Mouse (Mus musculus): ENCODE results near the gene Slc31a1. TPM values are rescaled to one million over a fixed set of nuclear protein-coding genes. Genes with fewer than 3 reads are reported as not detected.

Slc31a1 gene
- polyA plus RNA-seq, 1 experiment from 2014 or later, result 41.2 TPM

DNA sequence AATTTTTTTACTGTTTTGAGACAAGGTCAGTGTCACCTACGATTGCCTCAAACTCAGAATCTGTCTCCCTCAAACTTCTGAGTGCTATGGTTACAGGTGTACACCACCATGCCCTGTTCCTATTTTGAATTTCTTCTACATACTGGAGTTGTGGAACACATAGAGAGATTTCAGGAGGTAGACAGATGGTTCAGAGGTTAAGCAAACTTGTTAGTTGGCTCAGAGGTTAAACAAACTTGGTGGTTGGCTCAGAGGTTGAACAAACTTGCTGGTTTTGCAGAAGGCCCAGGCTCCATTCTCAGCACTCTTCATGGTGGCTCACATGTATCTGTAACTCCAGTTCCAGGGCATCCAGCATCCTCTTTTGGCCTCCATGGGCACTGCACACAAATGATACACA, 23.6 kb downstream of the Slc31a1 start:
- no peak for ATAC-seq (ENCODE audit: extremely low read depth, insufficient number of reproducible peaks, low FRiP score, low TSS enrichment)
- Histone ChIP-seq H3K4me1 (peaks cover 5% of the 10 kb centered on the region), H3K9me3 (no peaks in the 10 kb centered on the region), H3K27me3 (replicated peaks) (no peaks in the 10 kb centered on the region), H3K4me3 (no peak overlapping the region), H3K27ac (replicated peaks) (no peak overlapping the region), H3K9ac (no peak overlapping the region), H3K4me2 (no peak overlapping the region), H3K36me3 (peaks cover 47% of the 10 kb centered on the region)
- WGBS, result 82% methylated on average over 1 of the region's 1 CpGs

DNA sequence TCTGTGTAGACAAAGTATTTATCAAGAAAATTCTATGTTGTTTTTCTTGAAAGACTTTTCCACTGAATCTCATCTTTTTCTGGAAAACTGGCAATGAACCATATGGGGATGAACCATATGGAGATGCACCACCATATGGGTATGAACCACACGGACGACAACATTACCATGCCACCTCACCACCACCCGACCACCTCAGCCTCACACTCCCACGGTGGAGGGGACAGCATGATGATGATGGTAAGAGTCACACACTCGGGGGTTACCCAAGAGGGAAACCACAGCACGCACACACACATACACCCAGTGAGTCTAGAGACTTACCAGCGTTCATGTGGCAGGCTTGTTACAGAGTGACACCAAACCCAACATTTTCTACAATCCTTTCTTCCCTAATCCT, 24.9 kb downstream of the Slc31a1 start:
- Histone ChIP-seq H3K4me1 (peaks cover 5% of the 10 kb centered on the region; the same call in 1 of the 2 replicates), H3K4me3 (no peak overlapping the region), H3K27ac (replicated peaks) (no peak overlapping the region), H3K9ac (no peak overlapping the region), H3K9me3 (no peaks in the 10 kb centered on the region), H3K4me2 (no peak overlapping the region), H3K36me3 (peaks cover 59% of the 10 kb centered on the region), H3K27me3 (replicated peaks) (no peaks in the 10 kb centered on the region)
- 91% methylated on average over 7 of the region's 7 CpGs for WGBS
- no peak for ATAC-seq (ENCODE audit: extremely low read depth, insufficient number of reproducible peaks, low FRiP score, low TSS enrichment)

DNA sequence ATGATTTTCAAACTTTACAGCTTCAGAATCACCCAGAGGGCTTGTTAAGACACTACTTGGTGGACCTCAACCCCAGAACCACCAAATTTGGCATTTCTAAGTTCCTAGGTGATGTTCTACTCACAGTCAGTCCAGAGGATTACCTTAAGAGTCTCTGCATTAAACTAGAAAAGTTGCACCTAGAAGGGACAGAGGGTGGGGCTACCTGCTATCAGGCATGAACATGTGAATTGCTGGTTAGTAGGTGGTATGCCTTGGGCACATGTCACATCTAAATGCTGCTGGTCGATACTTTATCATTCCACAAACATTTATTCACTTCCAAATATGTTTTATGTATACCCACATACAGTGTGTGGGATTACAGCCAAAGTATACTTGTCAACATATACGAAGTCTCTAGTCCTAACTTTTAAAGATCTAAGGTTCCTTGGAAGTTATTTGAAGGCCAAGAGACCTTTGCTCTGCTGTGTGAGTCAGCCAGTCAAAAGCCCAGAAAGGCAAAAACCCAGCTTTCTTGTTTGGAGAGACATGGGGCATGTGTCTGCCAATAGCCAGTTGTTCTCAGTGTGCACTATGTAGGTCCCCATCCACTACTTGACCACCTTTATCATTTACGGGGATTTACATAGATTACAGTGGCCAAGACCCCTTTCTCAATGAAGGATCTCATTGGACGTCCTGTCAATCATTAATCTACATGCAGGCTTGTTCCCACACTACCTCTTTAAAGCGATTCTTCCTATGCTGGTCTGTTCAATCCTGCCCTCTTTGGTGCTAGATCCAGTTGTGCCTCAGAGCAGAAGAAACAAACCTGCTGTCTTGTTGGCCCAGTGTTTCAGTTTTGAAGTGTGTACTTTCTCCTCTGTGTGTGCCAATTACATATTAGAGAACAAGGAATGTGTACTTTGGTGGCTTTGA, 29.3 kb downstream of the Slc31a1 start:
- ATAC-seq (ENCODE audit: extremely low read depth, insufficient number of reproducible peaks, low FRiP score, low TSS enrichment), result no peak

DNA sequence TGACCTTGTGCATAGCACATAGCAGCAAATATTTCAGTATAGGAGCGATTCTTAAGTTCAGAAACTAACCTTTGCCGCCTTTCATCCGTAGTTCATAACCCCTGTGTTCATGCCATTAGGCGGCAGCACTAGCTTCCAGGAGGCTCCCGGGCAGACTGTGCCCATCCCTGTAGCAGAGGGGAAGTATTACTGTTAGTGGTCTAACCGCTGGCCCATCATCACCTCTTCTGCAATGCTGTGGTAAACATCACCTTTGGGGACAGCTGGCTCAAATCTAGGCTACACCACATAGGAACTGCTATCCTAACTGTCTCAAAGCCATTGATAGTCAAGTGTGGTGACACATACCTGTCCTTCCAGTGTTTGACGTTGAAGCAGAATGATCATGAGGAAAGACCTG, 31.4 kb downstream of the Slc31a1 start:
- Histone ChIP-seq H3K9ac (no peak overlapping the region), H3K4me1 (no peaks in the 10 kb centered on the region), H3K4me3 (no peak overlapping the region), H3K36me3 (peaks cover 82% of the 10 kb centered on the region), H3K27me3 (replicated peaks) (no peaks in the 10 kb centered on the region), H3K9me3 (no peaks in the 10 kb centered on the region), H3K27ac (replicated peaks) (no peak overlapping the region), H3K4me2 (no peak overlapping the region)
- ATAC-seq (ENCODE audit: extremely low read depth, insufficient number of reproducible peaks, low FRiP score, low TSS enrichment), result no peak
- 80% methylated on average over 7 of the region's 7 CpGs for WGBS

More for the DNA sequence above, 29.3 kb downstream of the Slc31a1 start:
- Histone ChIP-seq H3K4me2 (no peak overlapping the region), H3K27me3 (replicated peaks) (no peaks in the 10 kb centered on the region), H3K9ac (no peak overlapping the region), H3K4me3 (no peak overlapping the region), H3K27ac (replicated peaks) (no peak overlapping the region), H3K4me1 (no peaks in the 10 kb centered on the region), H3K36me3 (peaks cover 79% of the 10 kb centered on the region), H3K9me3 (no peaks in the 10 kb centered on the region)
- WGBS, result 79% methylated on average over 5 of the region's 5 CpGs

DNA sequence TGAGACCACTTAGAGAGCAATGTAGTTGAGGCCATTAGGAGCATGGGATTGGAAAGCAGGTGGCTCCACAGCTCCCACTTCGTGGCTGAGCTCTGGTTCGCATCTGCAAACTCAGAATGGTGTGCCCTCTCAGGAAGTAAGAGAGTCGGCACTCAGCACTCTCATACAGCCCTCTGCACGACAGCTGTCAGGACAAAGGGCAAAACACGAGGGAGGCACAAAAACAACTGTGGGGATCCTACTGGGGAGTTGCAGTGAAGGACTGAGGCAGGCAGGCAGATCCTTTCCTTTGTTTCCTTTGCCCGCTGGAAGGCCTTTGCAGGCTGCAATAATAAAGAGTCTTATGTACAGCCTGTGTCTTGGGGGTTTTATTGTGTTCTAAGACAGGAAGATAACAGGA, 32.9 kb downstream of the Slc31a1 start:
- no peaks in the 10 kb centered on the region for H3K4me1 ChIP-seq
- no peak overlapping the region for H3K4me2 ChIP-seq
- 71% methylated on average over 6 of the region's 6 CpGs for WGBS
- H3K27ac ChIP-seq (replicated peaks), result no peak overlapping the region
- H3K4me3 ChIP-seq, result no peak overlapping the region
- H3K9me3 ChIP-seq, result no peaks in the 10 kb centered on the region
- peaks cover 85% of the 10 kb centered on the region for H3K36me3 ChIP-seq
- no peak for ATAC-seq (ENCODE audit: extremely low read depth, insufficient number of reproducible peaks, low FRiP score, low TSS enrichment)
- no peaks in the 10 kb centered on the region for H3K27me3 ChIP-seq (replicated peaks)
- H3K9ac ChIP-seq, result no peak overlapping the region

DNA sequence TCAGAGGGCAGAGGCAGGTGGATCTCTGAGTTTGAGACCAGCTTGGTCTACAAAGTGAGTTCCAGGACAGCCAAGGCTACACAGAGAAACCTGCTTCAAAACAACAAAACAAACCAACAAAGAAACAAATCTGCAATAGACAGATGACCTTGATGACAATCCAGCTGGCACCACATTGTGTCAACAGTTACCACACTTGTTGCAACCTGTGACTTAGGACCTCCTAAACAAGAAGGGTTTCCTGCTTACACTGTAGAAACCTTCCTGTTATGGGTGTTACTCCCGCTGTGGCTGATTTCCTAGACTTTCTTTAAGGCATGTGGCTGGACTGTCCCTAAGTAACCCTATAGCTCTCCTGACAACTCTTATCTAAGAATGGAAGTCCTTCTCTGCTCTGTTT, 35.3 kb downstream of the Slc31a1 start:
- H3K9me3 ChIP-seq, result no peaks in the 10 kb centered on the region
- H3K27me3 ChIP-seq (replicated peaks), result no peaks in the 10 kb centered on the region
- H3K36me3 ChIP-seq, result peaks cover 87% of the 10 kb centered on the region
- no peak overlapping the region for H3K4me3 ChIP-seq
- H3K27ac ChIP-seq (replicated peaks), result no peak overlapping the region
- H3K4me2 ChIP-seq, result no peak overlapping the region
- 81% methylated on average over 1 of the region's 1 CpGs for WGBS
- no peak for ATAC-seq (ENCODE audit: extremely low read depth, insufficient number of reproducible peaks, low FRiP score, low TSS enrichment)
- no peaks in the 10 kb centered on the region for H3K4me1 ChIP-seq
- H3K9ac ChIP-seq, result no peak overlapping the region

DNA sequence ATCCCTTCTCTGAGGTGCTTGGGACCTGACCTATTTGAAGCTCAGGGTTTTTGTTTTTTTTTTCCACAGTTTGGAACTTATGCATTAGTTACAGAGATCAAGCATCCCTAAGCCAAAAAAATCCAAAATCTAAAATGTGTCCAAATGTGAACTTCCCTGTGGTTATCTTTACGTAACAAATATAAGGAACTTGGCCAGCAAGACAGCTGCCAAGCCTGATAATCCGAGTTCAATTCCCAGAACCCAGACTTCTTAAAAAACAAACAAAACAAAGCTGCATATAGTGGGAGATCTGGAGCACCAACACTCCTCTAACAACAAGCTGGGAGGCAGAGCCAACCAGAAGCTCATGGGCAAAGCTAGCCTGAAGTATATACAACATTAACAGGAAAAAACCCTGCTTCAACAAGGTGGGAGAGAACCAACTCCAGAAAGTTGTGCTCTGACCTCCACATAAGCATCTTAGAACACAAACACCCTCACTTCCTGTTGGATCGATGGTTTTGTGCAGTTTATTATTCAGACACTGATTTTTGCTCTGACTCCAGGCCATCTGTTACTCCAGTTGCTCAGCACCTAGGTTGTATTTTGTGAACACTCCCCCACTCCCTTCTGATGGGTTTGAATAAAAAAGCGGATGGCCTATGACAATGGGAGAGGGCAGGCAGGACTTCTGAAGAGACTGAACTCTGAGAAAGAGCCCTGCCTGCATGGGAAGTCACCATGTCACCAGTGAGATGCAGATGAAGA, 37.3 kb downstream of the Slc31a1 start:
- Histone ChIP-seq H3K9me3 (no peaks in the 10 kb centered on the region), H3K36me3 (peaks cover 90% of the 10 kb centered on the region), H3K9ac (no peak overlapping the region), H3K4me1 (no peaks in the 10 kb centered on the region), H3K4me2 (no peak overlapping the region), H3K4me3 (no peak overlapping the region), H3K27ac (replicated peaks) (no peak overlapping the region), H3K27me3 (replicated peaks) (no peaks in the 10 kb centered on the region)
- 78% methylated on average over 4 of the region's 4 CpGs for WGBS
- no peak for ATAC-seq (ENCODE audit: extremely low read depth, insufficient number of reproducible peaks, low FRiP score, low TSS enrichment)

DNA sequence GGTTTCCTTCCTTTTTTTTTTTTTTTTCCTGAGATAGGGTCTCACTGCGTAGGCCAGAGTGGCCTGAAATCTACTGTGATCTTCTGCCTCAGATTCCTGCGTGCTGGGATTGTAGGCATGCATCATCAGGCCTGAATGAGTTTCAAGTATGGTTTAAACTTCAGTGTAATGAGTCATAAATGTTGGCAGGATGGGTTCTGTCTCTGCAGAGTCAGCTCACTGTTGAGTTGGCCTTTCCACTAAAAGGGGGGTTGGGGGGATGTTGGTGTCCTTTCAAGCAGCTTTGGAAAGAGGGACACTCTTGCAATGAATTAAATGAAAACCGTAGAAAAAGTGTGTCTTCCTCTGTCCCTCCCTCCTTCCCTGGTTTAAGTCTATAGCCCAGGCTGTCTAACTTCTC, 38.4 kb downstream of the Slc31a1 start:
- Histone ChIP-seq H3K9ac (no peak overlapping the region), H3K4me1 (no peaks in the 10 kb centered on the region), H3K4me3 (no peak overlapping the region), H3K27me3 (replicated peaks) (no peaks in the 10 kb centered on the region), H3K27ac (replicated peaks) (no peak overlapping the region), H3K4me2 (no peak overlapping the region), H3K9me3 (no peaks in the 10 kb centered on the region), H3K36me3 (peaks cover 91% of the 10 kb centered on the region)
- 84% methylated on average over 3 of the region's 3 CpGs for WGBS
- ATAC-seq (ENCODE audit: extremely low read depth, insufficient number of reproducible peaks, low FRiP score, low TSS enrichment), result no peak

DNA sequence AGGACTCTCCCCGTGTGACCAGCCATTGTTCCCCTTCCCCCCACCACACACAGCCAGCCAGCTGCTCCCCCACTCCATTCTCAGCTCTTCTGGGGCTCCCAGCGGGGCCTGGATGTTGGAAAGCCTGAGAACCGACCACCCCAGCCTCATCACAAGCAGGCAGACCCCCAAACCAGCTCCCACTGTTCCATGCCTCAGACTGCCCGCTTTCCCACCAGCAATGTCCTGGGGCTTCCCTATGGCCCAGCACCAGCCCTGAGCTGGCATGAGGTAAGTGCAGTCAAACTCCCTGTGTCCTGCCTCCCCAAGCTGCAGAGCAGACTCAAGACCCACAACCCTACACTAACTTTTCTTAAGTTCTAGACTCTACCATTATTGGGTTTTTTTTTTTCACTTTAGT, 45.6 kb downstream of the Slc31a1 start:
- Histone ChIP-seq H3K27ac (replicated peaks) (no peak overlapping the region), H3K4me2 (no peak overlapping the region), H3K27me3 (replicated peaks) (no peaks in the 10 kb centered on the region), H3K4me3 (no peak overlapping the region), H3K4me1 (peaks cover 36% of the 10 kb centered on the region), H3K9me3 (no peaks in the 10 kb centered on the region), H3K36me3 (peaks cover 39% of the 10 kb centered on the region), H3K9ac (0 out of 2 replicates have a peak overlapping the region, but pooled peaks have one; percentile 24)
- WGBS, result 81% methylated on average over 4 of the region's 4 CpGs
- ATAC-seq (ENCODE audit: extremely low read depth, insufficient number of reproducible peaks, low FRiP score, low TSS enrichment), result no peak

DNA sequence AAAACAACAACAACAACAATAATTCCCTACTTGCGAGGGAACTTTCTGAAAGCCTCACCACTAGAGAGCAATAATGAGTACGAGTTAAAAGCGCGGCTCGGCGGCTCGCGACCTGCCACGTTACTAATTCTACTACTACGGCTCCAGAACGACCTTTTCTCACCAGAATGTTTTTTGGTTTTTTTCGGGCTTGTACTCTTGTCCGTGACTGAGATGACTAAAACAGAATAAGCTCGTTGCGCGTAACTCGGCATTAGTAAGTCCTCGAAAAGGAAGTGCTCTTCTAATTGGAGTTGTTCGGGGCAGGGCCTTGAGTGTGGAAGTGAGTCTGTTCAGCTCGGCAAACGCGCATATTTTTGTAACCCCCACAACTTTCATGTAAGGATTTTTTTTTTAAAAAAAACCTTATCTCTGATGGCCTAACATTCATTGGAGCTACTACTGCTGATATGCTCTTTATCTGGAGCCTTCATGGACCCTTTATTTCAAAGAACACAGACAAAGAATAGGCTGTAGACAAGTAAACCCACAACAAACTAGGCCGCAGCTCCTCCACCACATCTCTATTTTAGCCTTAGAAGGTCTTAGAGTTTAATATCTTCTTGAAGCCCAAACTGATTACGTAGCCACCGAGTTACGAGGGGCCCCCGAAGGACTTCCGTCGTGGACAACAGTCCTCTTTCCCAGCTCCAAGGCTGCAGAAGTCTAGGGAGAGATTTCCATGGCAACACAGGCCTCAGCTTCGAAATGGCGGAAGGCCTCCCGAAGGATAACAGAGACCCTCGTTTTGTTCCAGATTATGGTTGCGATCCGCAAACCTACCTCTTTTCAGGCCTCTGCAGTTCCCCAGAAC, 47.4 kb downstream of the Slc31a1 start:
- Histone ChIP-seq H3K4me2 (peak overlapping the region; percentile 69), H3K4me3 (peak overlapping the region; percentile 91), H3K27me3 (replicated peaks) (no peaks in the 10 kb centered on the region), H3K9me3 (no peaks in the 10 kb centered on the region), H3K4me1 (peaks cover 36% of the 10 kb centered on the region), H3K36me3 (peaks cover 39% of the 10 kb centered on the region), H3K27ac (replicated peaks) (peak overlapping the region; percentile 88), H3K9ac (peak overlapping the region; percentile 96)
- ATAC-seq (ENCODE audit: extremely low read depth, insufficient number of reproducible peaks, low FRiP score, low TSS enrichment), result peak; percentile 3; the same call in 1 of the 2 replicates
- WGBS, result 0% methylated on average over 35 of the region's 35 CpGs

All from heart, embryonic 13.5 days (tissue).